Mouse (Mus musculus) fat pad, adult 2 months (tissue): ENCODE results near the gene Slc25a54.

Experiments
- DNase-seq: peaks from one replicate; pipeline ENCODE4 v3.0.0-alpha.2; 2011; ENCODE audit warnings: low read depth, low spot score; ENCODE audit errors: extremely low read depth

Slc25a54 gene

DNA sequence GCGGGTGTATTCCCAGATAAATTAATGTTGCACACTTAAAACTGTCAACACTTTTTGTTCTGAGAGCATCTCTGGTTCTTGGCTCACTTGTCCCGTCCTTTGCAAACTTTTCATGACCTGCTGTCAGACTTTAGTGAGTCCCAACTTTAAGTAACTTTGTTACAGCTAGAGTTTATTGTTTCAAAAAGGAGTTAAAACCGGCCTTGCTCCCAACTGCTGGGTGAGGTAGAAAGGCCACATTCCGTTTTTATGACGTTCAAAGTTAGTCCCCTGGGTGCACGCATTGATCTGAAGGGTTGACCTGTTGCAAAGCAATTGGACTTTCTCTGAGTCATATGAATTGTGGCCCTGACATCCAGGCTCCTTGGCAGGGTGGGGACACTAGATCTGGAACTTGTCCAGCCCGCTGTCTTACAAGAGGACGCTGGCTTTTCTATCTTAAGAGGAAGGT, 43.3 kb downstream of the Slc25a54 start:
- DNase-seq, result no peak

DNA sequence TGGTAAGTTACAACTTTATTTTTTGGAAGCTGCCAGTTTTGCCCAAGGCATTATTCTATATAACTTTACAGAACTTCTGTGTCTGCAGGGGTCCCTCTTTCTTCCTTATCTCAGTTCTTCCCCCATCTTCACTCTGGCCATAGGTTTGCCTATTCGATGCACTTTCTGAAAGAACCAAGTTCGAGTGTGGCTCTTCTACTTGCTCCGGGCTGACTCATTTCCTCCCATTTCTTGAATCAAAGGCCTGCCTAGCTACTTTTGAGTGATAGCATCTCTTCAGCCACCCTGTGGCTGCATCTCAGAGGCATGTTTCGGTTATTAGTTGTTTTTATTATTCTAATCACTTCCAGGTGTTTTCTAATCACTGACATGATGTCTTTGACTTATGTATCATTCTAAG, 43.8 kb downstream of the Slc25a54 start:
- no peak for DNase-seq

DNA sequence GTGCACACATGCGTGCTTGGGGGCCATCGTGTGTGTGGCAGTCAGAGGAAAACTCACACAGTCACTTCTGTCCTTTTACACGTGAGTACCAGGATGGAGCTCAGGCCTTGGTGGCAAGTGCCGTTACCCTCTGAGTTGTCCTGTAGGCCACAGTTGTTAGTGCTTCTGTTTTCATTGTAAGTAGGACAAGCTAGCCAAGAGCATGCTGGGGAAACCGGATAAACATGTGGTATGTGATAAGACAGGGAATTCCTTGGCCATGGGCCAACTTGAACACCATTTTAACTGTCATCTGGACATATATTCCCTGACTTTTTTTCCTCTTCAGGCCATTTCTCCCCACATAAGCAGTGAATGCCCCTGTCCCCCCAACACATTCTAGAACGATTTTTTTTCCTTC, 45.3 kb downstream of the Slc25a54 start:
- no peak for DNase-seq

DNA sequence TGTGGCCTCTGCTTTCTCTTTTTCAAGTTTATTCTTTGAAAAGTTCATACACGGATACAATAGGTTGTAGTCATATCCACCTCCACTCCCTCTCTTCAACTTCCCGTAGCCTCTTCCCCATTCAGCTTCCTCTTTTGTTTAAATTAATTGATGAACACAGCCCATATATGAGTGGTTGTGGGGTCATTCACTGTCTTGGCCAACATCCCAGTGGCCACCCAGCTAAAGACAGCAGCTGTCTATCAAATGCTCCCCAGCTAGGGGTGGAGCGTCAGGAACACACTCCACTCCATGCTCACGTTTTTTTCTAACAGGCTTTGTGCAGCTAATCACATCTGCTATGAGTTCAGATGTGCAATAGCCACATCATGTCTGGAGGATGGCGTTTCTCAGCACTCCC, 49.5 kb downstream of the Slc25a54 start:
- DNase-seq, result no peak

DNA sequence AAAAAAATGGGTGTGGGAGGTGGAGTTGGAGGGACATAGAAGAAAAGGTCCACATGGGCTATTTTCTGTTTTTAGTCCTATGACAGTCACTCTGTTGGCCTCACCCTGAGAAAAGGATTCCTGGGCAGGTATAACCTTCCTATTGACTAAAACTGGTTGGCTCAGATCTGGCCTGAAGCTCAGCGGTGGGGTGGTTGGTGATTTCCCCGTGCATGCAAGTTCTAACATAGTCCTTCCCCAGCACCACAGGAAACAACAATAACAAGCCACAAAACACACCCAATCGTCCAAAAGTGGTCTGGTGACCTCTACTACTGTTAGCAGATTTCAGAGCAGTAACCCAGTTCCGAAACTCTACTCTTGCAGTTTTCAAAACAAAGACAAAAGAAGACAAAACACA, 52.7 kb downstream of the Slc25a54 start:
- DNase-seq, result no peak

DNA sequence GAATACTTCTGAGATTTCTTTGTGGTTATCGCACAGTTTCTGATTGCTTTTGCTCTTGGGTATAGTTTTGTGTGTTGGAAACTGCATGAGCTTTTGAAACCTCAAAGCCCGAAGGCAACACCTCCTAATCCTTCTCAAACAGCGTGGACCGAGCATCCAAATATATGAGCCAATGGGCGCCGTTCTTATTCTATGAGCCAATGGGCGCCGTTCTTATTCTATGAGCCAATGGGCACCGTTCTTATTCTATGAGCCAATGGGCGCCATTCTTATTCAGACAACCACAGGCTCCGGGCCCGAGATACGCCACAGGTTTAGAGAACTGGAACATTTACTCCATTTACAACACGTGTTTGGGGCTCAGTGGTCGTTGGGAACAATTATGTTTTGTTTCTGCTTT, 53.8 kb downstream of the Slc25a54 start:
- no peak for DNase-seq

DNA sequence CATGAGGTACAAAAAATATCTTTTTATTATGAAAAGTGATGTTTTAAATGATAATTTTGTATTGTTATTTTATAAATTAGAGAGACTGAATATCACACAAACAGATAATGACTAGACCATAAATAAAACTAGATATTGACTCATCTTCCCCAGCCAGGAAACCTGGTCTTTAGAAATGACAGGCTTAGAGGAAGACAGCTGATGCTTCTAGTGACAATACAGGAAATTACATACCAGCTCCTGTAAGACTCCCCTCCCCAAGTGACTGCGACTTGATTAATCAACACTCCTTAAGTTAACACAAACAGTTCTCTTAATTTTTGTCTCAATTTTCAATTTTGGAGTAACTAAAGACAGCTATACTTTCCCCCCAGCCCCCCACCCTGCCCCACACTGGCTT, 55.1 kb downstream of the Slc25a54 start:
- no peak for DNase-seq

DNA sequence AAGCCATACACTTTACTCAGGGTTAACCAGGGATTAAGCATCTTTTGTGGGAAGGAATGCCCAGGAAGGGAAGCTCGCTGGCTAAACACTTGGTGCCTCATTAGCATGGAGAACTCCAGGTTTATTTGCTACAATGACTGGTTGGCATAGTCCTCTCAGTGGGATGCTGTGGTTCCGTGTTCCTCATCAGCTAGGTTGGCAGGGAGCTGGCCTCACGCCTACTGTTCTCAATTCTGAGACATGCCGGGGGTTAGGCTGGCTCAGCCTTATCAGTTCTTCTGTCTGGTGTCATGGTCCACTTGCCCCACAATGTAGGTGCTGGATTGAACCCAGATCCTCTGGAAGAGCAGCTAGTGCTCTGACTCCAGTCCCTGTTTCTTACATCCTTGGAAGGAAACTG, 72.3 kb downstream of the Slc25a54 start:
- no peak for DNase-seq

DNA sequence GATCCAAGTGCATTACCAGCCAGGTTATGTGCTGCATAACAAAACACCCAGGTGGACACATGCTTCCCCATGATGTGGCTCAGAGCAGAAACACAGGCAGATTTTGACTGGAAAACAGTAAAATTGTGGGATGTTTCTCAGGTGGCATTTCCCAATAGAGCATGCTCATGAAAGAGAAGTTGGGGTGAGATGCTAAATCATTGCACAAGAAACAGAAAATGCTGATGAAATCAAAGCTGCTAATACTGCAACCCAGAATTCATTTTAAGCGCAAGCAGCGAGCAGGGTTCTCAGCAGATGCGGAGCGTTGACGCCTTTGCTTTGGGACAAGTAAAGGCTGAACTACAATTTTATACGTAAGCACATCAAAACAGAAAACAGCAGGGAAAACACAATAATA, 73.1 kb downstream of the Slc25a54 start:
- DNase-seq, result no peak

DNA sequence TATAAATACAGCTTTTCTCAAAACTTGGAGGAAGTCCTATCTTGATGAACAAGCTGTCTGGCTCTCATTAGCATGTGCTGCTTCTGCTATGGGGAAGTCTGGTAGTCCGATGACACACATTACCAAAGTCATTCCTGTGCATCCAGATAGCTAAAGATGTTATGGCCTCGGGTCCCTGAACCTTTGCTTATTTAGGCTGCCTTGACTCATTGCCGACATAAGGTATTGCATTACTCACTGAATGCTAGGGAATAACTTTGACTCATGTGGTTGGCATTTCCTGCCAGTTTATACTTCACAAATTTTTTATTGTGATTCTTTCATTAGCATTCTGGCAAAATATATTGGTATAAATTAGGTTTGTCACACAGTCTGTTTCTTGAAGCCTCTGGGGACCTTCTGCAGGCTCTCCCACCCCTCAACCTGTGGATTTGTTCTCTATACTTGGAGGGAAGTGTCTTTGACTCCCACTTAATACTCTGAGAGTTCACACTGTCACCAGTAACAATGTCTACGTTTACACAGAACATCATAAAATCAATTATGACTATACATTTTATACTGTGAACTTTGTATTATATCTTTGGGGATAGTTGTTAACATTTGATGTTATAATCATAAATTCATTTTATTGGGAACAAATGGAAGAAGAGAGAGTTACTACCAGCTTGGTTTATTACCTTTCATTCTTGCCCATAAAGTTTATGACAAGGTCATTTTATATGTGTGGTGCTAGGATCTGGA, 75.8 kb downstream of the Slc25a54 start:
- DNase-seq, result peak; percentile 33

DNA sequence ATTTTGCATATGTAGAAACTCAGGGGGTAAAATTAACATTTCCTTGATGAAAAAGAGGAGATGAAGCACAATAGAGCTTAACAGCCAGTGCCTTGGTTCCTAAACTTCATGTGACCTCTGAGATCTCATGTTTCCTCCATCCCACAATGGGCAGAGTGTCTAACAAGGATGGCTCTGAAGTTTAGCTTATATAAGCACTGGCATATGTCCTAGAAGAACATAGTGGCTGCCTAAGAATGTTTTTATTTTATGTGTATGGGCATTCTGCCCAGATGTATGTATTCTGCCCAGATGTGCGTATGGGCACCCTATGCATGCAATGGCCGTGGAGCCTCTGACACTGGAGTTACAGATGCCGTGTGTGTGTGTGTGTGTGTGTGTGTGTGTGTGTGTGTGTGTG, 77.2 kb downstream of the Slc25a54 start:
- DNase-seq, result no peak

DNA sequence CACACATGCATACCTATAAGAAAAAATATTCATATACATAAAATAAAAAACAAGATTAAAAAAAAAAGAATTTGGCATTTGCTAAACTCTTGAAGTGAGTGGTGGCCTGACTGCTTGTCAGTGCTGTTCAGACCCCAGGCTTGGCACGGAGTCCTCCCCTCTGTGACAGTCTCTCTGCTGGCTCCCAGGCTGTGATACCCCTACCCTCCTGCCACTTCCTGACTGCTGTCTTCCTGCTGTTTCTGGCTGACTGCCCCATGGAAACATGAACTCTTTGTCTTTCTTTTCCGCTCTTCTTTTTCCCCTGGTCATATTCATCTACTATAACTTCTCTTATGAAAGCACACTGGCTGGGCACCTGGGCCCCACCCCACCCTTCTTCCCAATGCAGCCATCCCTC, 83.8 kb downstream of the Slc25a54 start:
- DNase-seq, result no peak

DNA sequence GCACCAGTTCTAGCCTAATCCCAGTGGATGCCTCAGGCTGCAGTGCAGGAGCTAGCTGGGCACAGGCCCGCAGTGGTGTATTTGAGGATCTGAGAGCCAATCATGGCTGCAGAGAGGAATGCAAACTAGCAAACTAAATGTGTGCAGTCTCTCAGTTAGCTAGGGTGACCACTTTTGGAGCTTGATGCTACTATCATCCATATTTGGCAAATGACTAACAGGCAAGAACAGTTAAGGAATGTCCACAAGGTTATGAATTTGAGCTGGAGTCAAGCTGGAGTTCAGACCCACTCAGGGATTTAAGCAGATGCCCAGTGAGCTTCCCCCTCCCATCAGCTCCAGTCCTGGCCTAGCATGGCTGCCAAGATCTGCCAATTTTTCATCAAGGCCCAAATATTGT, 84.4 kb downstream of the Slc25a54 start:
- no peak for DNase-seq

DNA sequence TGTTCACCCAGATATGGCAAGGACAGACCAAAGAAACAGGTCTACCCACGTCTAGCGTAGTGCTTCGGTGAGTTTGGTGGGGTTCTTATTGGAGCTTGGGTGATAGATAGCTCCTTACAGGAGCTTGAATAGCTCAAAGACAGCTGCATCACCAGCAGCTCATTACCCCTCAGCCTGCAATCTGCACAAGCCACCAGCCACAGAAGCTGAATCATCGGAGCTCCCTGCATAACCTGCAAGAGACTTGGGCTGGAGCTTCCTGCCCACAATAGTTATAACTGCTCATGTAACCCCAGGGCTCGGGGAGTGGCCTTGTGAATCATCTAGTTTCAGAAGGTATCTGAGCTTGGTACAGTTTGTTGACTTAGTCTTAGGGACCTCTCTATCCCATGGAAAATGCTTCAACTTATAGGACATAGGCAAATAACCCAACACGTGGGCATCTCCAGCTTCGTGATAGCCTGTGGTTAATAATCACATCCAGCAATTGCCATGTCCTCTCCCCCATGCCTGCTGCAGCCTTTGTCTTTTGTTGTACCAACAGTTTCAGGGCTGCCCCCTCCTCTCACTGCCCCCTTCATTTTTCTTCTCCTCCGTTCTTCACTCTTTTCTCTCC, 85.1 kb downstream of the Slc25a54 start:
- no peak for DNase-seq
